Mouse (Mus musculus) spleen, adult 2 months (tissue): ENCODE measurements around the gene Larp4b. TPM values are rescaled to one million over a fixed set of nuclear protein-coding genes. Genes with fewer than 3 reads are reported as not detected.

Source experiments
- DNase-seq, 2 experiments: peaks; one replicate each; pipeline versions ENCODE4 v3.0.0 to v3.0.0-alpha.2; 2012 to 2021; ENCODE audit warnings: low spot score in 2 of 2, low read depth in 1 of 2
- H3K27ac ChIP-seq: fragments of 200-500 bp; 2 replicates; pipeline ENCODE4 v1.5.1; 2012; ENCODE audit warnings: low read length, inconsistent platforms; ENCODE audit not compliant: insufficient read depth
- H3K27me3 ChIP-seq: fragments of 200-500 bp; 2 replicates; pipeline ENCODE4 v1.6.1; 2012; ENCODE audit warnings: mild to moderate bottlenecking, moderate library complexity, low read length, inconsistent platforms; ENCODE audit not compliant: control insufficient read depth, insufficient read depth
- H3K36me3 ChIP-seq: fragments of 200-500 bp; 2 replicates; pipeline ENCODE4 v1.6.1; 2012; ENCODE audit warnings: mild to moderate bottlenecking, low read length, inconsistent platforms; ENCODE audit not compliant: control insufficient read depth, insufficient read depth
- H3K4me1 ChIP-seq: fragments of 200-500 bp; 2 replicates; pipeline ENCODE4 v1.6.1; 2011; ENCODE audit warnings: inconsistent platforms; ENCODE audit not compliant: control insufficient read depth, insufficient read depth, insufficient read length
- H3K4me3 ChIP-seq: fragments of 200-500 bp; 2 replicates; pipeline ENCODE4 v1.5.1; 2011; ENCODE audit warnings: mild to moderate bottlenecking, inconsistent platforms; ENCODE audit not compliant: insufficient read depth, insufficient read length; ENCODE audit errors: extremely low read depth
- CTCF ChIP-seq: fragments of 200-500 bp; IDR thresholded peaks from 2 replicates; pipeline ENCODE4 v1.5.1; 2011; ENCODE audit warnings: mild to moderate bottlenecking, inconsistent platforms; ENCODE audit not compliant: insufficient read depth, insufficient read length, insufficient replicate concordance; ENCODE audit errors: extremely low read depth
- POLR2A ChIP-seq: fragments of 200-500 bp; IDR thresholded peaks from 2 replicates; pipeline ENCODE4 v1.6.1; 2011; ENCODE audit warnings: low read depth, low read length, inconsistent platforms
- WGBS: fragments of 180-500 bp; shearing (Covaris S2); methylation state at CpG from one replicate; pipeline ENCODE4 v1.1.7; 2018; 5-methylcytosine and 5-hydroxymethylcytosine counted together
- polyA plus RNA-seq: library from polyadenylated mRNA; depleted of rRNA; stranded (reverse); fragments of >200 nt; gene quantifications from 2 replicates; pipeline ENCODE4 v1.2.3, GENCODE M21; 2012

The Larp4b gene
- polyA plus RNA-seq, 1 experiment, result 11.8 TPM

GRCm38 (mm10) chr13:9153803-9154202 lies 60.1 kb downstream of the Larp4b start:
- WGBS, result 47% methylated on average over 9 of the region's 9 CpGs
- DNase-seq, result no peak
- TF ChIP-seq POLR2A (no peak), CTCF (no peak)
- H3K27ac ChIP-seq, result no peak overlapping the region
- H3K36me3 ChIP-seq, result peaks cover 33% of the 10 kb centered on the region
- H3K4me1 ChIP-seq, result no peaks in the 10 kb centered on the region
- H3K27me3 ChIP-seq, result no peaks in the 10 kb centered on the region
- H3K4me3 ChIP-seq, result no peak overlapping the region

- Histone ChIP-seq H3K36me3 (peaks cover 33% of the 10 kb centered on the region), H3K27ac (no peak overlapping the region), H3K4me3 (no peak overlapping the region), H3K27me3 (no peaks in the 10 kb centered on the region), H3K4me1 (no peaks in the 10 kb centered on the region)
- TF ChIP-seq POLR2A (no peak), CTCF (no peak)
- no peak for DNase-seq
- 79% methylated on average over 10 of the region's 10 CpGs for WGBS
Observed at GRCm38 (mm10) chr13:9159282-9159681, 65.6 kb downstream of the Larp4b start.

GRCm38 (mm10) chr13:9162888-9163287 lies 69.2 kb downstream of the Larp4b start:
- Histone ChIP-seq H3K4me3 (no peak overlapping the region), H3K36me3 (peaks cover 54% of the 10 kb centered on the region), H3K4me1 (no peaks in the 10 kb centered on the region), H3K27ac (no peak overlapping the region), H3K27me3 (no peaks in the 10 kb centered on the region)
- DNase-seq, result no peak
- WGBS, result 100% methylated on average over 4 of the region's 4 CpGs
- TF ChIP-seq POLR2A, result no peak
- no peak for TF ChIP-seq CTCF

GRCm38 (mm10) chr13:9167842-9168241 lies 74.2 kb downstream of the Larp4b start:
- DNase-seq, result no peak
- Histone ChIP-seq H3K27me3 (no peaks in the 10 kb centered on the region), H3K36me3 (peaks cover 48% of the 10 kb centered on the region), H3K27ac (no peak overlapping the region), H3K4me1 (no peaks in the 10 kb centered on the region), H3K4me3 (no peak overlapping the region)
- 92% methylated on average over 3 of the region's 3 CpGs for WGBS
- TF ChIP-seq CTCF, result no peak
- no peak for TF ChIP-seq POLR2A

GRCm38 (mm10) chr13:9169616-9170015 lies 75.9 kb downstream of the Larp4b start:
- DNase-seq, result no peak
- H3K4me3 ChIP-seq, result no peak overlapping the region
- TF ChIP-seq CTCF, result no peak
- TF ChIP-seq POLR2A, result no peak
- 95% methylated on average over 6 of the region's 6 CpGs for WGBS
- no peaks in the 10 kb centered on the region for H3K27me3 ChIP-seq
- H3K4me1 ChIP-seq, result peaks cover 4% of the 10 kb centered on the region; the same call in 1 of the 2 replicates
- peaks cover 44% of the 10 kb centered on the region for H3K36me3 ChIP-seq
- H3K27ac ChIP-seq, result no peak overlapping the region

GRCm38 (mm10) chr13:9170726-9171125 lies 77.0 kb downstream of the Larp4b start:
- peaks cover 4% of the 10 kb centered on the region; the same call in 1 of the 2 replicates for H3K4me1 ChIP-seq
- no peak for DNase-seq
- no peak overlapping the region for H3K4me3 ChIP-seq
- TF ChIP-seq POLR2A (no peak), CTCF (no peak)
- H3K36me3 ChIP-seq, result peaks cover 41% of the 10 kb centered on the region
- H3K27me3 ChIP-seq, result no peaks in the 10 kb centered on the region
- WGBS, result 89% methylated on average over 16 of the region's 16 CpGs
- no peak overlapping the region for H3K27ac ChIP-seq

GRCm38 (mm10) chr13:9173414-9173813 lies 79.7 kb downstream of the Larp4b start:
- Histone ChIP-seq H3K4me1 (peaks cover 4% of the 10 kb centered on the region; the same call in 1 of the 2 replicates), H3K36me3 (peaks cover 24% of the 10 kb centered on the region), H3K27me3 (no peaks in the 10 kb centered on the region), H3K27ac (peak overlapping the region; percentile 8; the same call in 1 of the 2 replicates), H3K4me3 (no peak overlapping the region)
- WGBS, result 22% methylated on average over 3 of the region's 3 CpGs
- DNase-seq, result no peak
- TF ChIP-seq CTCF (no peak), POLR2A (no peak)
